Mouse (Mus musculus) spleen, adult 2 months (tissue): ENCODE measurements around the gene Tex13b. TPM values are rescaled to one million over a fixed set of nuclear protein-coding genes. Genes with fewer than 3 reads are reported as not detected.

Experiments used
- DNase-seq, 2 experiments: peaks; one replicate each; pipeline versions ENCODE4 v3.0.0 to v3.0.0-alpha.2; 2012 to 2021; ENCODE audit warnings: low spot score in 2 of 2, low read depth in 1 of 2
- H3K27ac ChIP-seq: fragments of 200-500 bp; 2 replicates; pipeline ENCODE4 v1.5.1; 2012; ENCODE audit warnings: low read length, inconsistent platforms; ENCODE audit not compliant: insufficient read depth
- H3K27me3 ChIP-seq: fragments of 200-500 bp; 2 replicates; pipeline ENCODE4 v1.6.1; 2012; ENCODE audit warnings: mild to moderate bottlenecking, moderate library complexity, low read length, inconsistent platforms; ENCODE audit not compliant: control insufficient read depth, insufficient read depth
- H3K36me3 ChIP-seq: fragments of 200-500 bp; 2 replicates; pipeline ENCODE4 v1.6.1; 2012; ENCODE audit warnings: mild to moderate bottlenecking, low read length, inconsistent platforms; ENCODE audit not compliant: control insufficient read depth, insufficient read depth
- H3K4me1 ChIP-seq: fragments of 200-500 bp; 2 replicates; pipeline ENCODE4 v1.6.1; 2011; ENCODE audit warnings: inconsistent platforms; ENCODE audit not compliant: control insufficient read depth, insufficient read depth, insufficient read length
- H3K4me3 ChIP-seq: fragments of 200-500 bp; 2 replicates; pipeline ENCODE4 v1.5.1; 2011; ENCODE audit warnings: mild to moderate bottlenecking, inconsistent platforms; ENCODE audit not compliant: insufficient read depth, insufficient read length; ENCODE audit errors: extremely low read depth
- CTCF ChIP-seq: fragments of 200-500 bp; IDR thresholded peaks from 2 replicates; pipeline ENCODE4 v1.5.1; 2011; ENCODE audit warnings: mild to moderate bottlenecking, inconsistent platforms; ENCODE audit not compliant: insufficient read depth, insufficient read length, insufficient replicate concordance; ENCODE audit errors: extremely low read depth
- POLR2A ChIP-seq: fragments of 200-500 bp; IDR thresholded peaks from 2 replicates; pipeline ENCODE4 v1.6.1; 2011; ENCODE audit warnings: low read depth, low read length, inconsistent platforms
- WGBS: fragments of 180-500 bp; shearing (Covaris S2); methylation state at CpG from one replicate; pipeline ENCODE4 v1.1.7; 2018; 5-methylcytosine and 5-hydroxymethylcytosine counted together
- polyA plus RNA-seq: library from polyadenylated mRNA; depleted of rRNA; stranded (reverse); fragments of >200 nt; gene quantifications from 2 replicates; pipeline ENCODE4 v1.2.3, GENCODE M21; 2012; rRNA removed

Gene Tex13b
- polyA plus RNA-seq, 1 experiment, result not detected

GRCm38 (mm10) chrX:140838077-140838476 lies 24.8 kb upstream of the Tex13b start:
- 79% methylated on average over 3 of the region's 3 CpGs for WGBS
- no peaks in the 10 kb centered on the region for H3K36me3 ChIP-seq
- no peak overlapping the region for H3K27ac ChIP-seq
- DNase-seq, result no peak
- no peak overlapping the region for H3K4me3 ChIP-seq
- no peaks in the 10 kb centered on the region for H3K27me3 ChIP-seq
- no peaks in the 10 kb centered on the region for H3K4me1 ChIP-seq
- no peak for TF ChIP-seq CTCF
- no peak for TF ChIP-seq POLR2A

GRCm38 (mm10) chrX:140831706-140832105 lies 18.5 kb upstream of the Tex13b start:
- TF ChIP-seq POLR2A (no peak), CTCF (no peak)
- H3K27ac ChIP-seq, result no peak overlapping the region
- no peak for DNase-seq
- no peaks in the 10 kb centered on the region for H3K27me3 ChIP-seq
- no peak overlapping the region for H3K4me3 ChIP-seq
- H3K36me3 ChIP-seq, result no peaks in the 10 kb centered on the region
- WGBS, result 62% methylated on average over 4 of the region's 4 CpGs
- H3K4me1 ChIP-seq, result no peaks in the 10 kb centered on the region

- Histone ChIP-seq H3K27ac (no peak overlapping the region), H3K27me3 (no peaks in the 10 kb centered on the region), H3K4me3 (no peak overlapping the region), H3K36me3 (no peaks in the 10 kb centered on the region), H3K4me1 (no peaks in the 10 kb centered on the region)
- 85% methylated on average over 17 of the region's 17 CpGs for WGBS
- TF ChIP-seq POLR2A (no peak), CTCF (no peak)
- no peak for DNase-seq
Measured at GRCm38 (mm10) chrX:140822295-140822694, 9.1 kb upstream of the Tex13b start.

GRCm38 (mm10) chrX:140805340-140805739 lies 7.9 kb downstream of the Tex13b start:
- H3K27ac ChIP-seq, result no peak overlapping the region
- 80% methylated on average over 2 of the region's 2 CpGs for WGBS
- H3K4me1 ChIP-seq, result no peaks in the 10 kb centered on the region
- no peak for DNase-seq
- no peaks in the 10 kb centered on the region for H3K27me3 ChIP-seq
- no peak overlapping the region for H3K4me3 ChIP-seq
- TF ChIP-seq CTCF (no peak), POLR2A (no peak)
- H3K36me3 ChIP-seq, result no peaks in the 10 kb centered on the region

- no peaks in the 10 kb centered on the region for H3K4me1 ChIP-seq
- DNase-seq, result no peak
- no peak overlapping the region for H3K4me3 ChIP-seq
- 77% methylated on average over 1 of the region's 1 CpGs for WGBS
- TF ChIP-seq POLR2A (no peak), CTCF (no peak)
- H3K27ac ChIP-seq, result no peak overlapping the region
- no peaks in the 10 kb centered on the region for H3K27me3 ChIP-seq
- H3K36me3 ChIP-seq, result no peaks in the 10 kb centered on the region
Measured at GRCm38 (mm10) chrX:140769794-140770193, 43.4 kb downstream of the Tex13b start.

Other genes starting within 250 kb of the Tex13b start
- gene Tsc22d3, start 212.8 kb downstream of the Tex13b start, polyA plus RNA-seq, result 173 and 218 TPM in 2 replicates
- 2.4 and 2.6 TPM in 2 replicates for gene Mid2, start 148.8 kb downstream of the Tex13b start, polyA plus RNA-seq
- gene Vsig1, start 94.2 kb upstream of the Tex13b start, polyA plus RNA-seq, result not detected in 2 replicates
- 2.8 and 3.6 TPM in 2 replicates for gene Psmd10, start 143.3 kb upstream of the Tex13b start, polyA plus RNA-seq
- 3.6 and 4.3 TPM in 2 replicates for gene Atg4a, start 143.5 kb upstream of the Tex13b start, polyA plus RNA-seq